Mouse (Mus musculus): Measurements from ENCODE around the gene Zbtb46. TPM values are rescaled to one million over a fixed set of nuclear protein-coding genes. Genes with fewer than 3 reads are reported as not detected.
A peak's percentile ranks its signal among the peaks of the same experiment; 100 is the strongest.
"Not testable (repeated sequence)": the region's sequence is repeated elsewhere in the genome, so short reads cannot be mapped to it uniquely, and the experiment has no call there.

Gene Zbtb46
- 8.3 and 10.1 TPM in 2 replicates for polyA plus RNA-seq (2012; rRNA removed)

DNA sequence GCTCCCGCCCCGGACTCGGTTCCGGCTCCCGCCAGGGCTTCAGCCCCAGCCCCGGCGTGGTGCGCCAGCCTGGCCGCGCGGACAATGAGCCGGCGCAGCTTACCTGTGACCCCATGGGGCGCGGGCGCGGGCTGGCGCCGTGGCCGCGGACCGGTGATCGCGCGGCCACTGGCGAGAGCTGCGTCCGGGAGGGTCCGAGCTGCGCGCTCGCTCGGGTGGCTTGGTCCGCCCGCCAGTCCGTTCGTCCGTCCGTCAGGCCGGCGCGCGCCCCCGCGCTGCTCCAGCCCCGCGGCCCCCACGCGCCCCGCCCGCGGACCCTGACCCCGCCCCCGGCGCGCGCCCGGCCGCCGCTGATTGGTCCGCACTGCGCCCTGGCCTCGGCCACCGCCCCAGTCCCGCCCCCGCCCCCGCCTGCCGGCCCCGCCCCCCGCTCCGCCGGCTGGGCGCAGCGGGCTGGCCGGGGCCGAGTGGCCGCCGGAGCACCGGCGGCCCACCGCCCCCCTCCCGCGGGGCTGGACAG, at the start of gene Zbtb46:
Zbtb46 (minus strand) TSS at position 274 of the 520 bp plus-strand sequence.
- TF ChIP-seq POLR2A (IDR thresholded peaks at IDR 0.05; ENCODE audit: control insufficient read depth, low read depth, low read length) (peak; percentile 8; the same call in 1 of the 2 replicates), CTCF (IDR thresholded peaks at IDR 0.05; ENCODE audit: control insufficient read depth, insufficient read depth, insufficient replicate concordance, low read depth, low read length) (no peak)
- Histone ChIP-seq H3K27ac (ENCODE audit: control insufficient read depth, insufficient read depth, low read depth, low read length) (peak within 1 kb of the TSS; percentile 73), H3K27me3 (ENCODE audit: control insufficient read depth, insufficient read depth, low read length) (no peaks in the 10 kb centered on the region), H3K4me3 (ENCODE audit: control insufficient read depth, low read depth, low read length) (peak within 1 kb of the TSS; percentile 90), H3K36me3 (ENCODE audit: control insufficient read depth, insufficient read depth, low read length) (no peaks in the 10 kb centered on the region), H3K4me1 (ENCODE audit: control insufficient read depth, insufficient read depth, low read length) (peaks cover 29% of the 10 kb centered on the region)

DNA sequence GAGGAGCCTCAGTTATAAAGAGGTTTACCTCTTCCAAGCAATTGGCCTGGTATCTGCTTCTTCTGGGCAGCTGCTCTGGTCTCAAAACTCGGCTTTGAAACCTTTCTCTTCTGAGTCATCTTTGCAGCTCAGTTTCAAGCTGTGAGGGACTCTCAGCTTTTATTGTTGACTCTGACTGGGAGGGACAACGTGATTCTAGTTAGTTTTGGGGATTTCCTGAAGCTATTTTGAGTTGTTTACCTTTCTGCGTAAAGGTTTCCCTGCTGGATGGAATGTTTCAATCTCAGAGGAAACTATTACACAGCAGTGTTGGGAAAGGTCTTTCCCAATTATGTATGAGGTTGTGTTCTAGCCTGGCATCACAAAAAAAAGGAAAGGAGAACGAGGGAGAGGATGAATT, 39.4 kb upstream of the Zbtb46 start:
- H3K27me3 ChIP-seq (ENCODE audit: control insufficient read depth, insufficient read depth, low read length) = no peaks in the 10 kb centered on the region
- no peaks in the 10 kb centered on the region for H3K36me3 ChIP-seq (ENCODE audit: control insufficient read depth, insufficient read depth, low read length)

DNA sequence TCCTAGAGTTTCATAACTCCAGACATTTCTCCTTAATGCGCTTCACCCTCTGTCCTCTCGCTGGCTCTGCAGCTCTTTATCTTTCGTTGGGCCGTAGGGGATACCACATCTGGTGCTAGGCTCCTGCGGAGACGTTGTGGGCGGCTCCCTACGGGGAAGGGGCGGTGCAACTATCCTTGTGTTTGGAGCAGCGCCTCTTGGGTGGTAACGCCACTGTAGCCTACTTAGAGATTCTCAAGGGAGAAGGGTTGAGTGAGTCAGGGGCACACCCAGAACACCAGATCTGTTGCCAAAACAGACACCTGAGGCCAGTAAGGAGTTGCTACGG, 38.3 kb upstream of the Zbtb46 start:
- no peak for TF ChIP-seq CTCF (IDR thresholded peaks at IDR 0.05; ENCODE audit: control insufficient read depth, insufficient read depth, insufficient replicate concordance, low read depth, low read length)
- TF ChIP-seq POLR2A (IDR thresholded peaks at IDR 0.05; ENCODE audit: control insufficient read depth, low read depth, low read length) = no peak
- Histone ChIP-seq H3K4me3 (ENCODE audit: control insufficient read depth, low read depth, low read length) (peak overlapping the region; percentile 96), H3K27ac (ENCODE audit: control insufficient read depth, insufficient read depth, low read depth, low read length) (peak overlapping the region; percentile 88)

More for the DNA sequence above, 39.4 kb upstream of the Zbtb46 start:
- no peak for TF ChIP-seq CTCF (IDR thresholded peaks at IDR 0.05; ENCODE audit: control insufficient read depth, insufficient read depth, insufficient replicate concordance, low read depth, low read length)
- TF ChIP-seq POLR2A (IDR thresholded peaks at IDR 0.05; ENCODE audit: control insufficient read depth, low read depth, low read length) = no peak
- H3K4me3 ChIP-seq (ENCODE audit: control insufficient read depth, low read depth, low read length) = no peak overlapping the region
- H3K4me1 ChIP-seq (ENCODE audit: control insufficient read depth, insufficient read depth, low read length) = peaks cover 12% of the 10 kb centered on the region
- H3K27ac ChIP-seq (ENCODE audit: control insufficient read depth, insufficient read depth, low read depth, low read length) = no peak overlapping the region

DNA sequence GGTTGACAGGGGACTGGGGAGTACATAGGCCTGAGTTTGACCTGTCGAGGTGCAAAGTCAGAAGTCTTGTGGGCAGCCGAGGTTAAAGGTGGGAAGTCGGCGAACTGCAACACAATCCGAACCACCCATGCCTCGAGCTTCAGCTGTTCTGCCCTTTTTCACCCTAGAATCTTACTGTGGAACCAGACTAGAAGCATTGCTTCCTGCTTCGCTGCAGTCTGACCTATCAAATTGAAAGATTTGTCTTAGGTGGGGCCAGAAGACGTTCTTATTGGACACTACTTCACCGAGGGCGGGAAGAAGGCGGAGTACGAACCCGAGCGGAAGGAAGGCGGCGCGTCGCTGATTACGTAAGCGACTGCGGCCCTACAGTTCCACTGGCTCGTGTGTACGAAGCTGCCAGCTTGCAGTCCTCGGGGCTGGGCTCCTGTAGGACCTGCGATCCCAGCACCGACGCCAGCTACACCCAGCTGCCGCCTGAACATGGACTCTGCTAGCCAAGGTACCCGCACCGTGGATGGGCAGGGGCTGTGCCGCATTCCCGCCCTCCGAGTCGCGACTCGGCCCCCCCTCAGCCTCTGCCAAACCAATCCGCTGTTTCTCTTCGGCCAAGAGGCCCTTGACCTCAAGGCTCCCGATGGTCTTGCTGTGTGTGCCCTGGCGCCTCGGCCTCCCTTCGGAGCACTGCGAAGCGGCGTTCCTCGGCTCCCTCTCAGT, 37.8 kb upstream of the Zbtb46 start, which contains the start of gene Tpd52l2:
Tpd52l2 (plus strand) TSS at position 312 of the 717 bp plus-strand sequence.
- peak within 1 kb of the TSS; percentile 96 for H3K4me3 ChIP-seq (ENCODE audit: control insufficient read depth, low read depth, low read length)
- TF ChIP-seq POLR2A (IDR thresholded peaks at IDR 0.05; ENCODE audit: control insufficient read depth, low read depth, low read length) (peak; percentile 87), CTCF (IDR thresholded peaks at IDR 0.05; ENCODE audit: control insufficient read depth, insufficient read depth, insufficient replicate concordance, low read depth, low read length) (no peak)
- peaks cover 12% of the 10 kb centered on the region for H3K4me1 ChIP-seq (ENCODE audit: control insufficient read depth, insufficient read depth, low read length)
- no peaks in the 10 kb centered on the region for H3K27me3 ChIP-seq (ENCODE audit: control insufficient read depth, insufficient read depth, low read length)
- H3K27ac ChIP-seq (ENCODE audit: control insufficient read depth, insufficient read depth, low read depth, low read length) = peak within 1 kb of the TSS; percentile 88
- H3K36me3 ChIP-seq (ENCODE audit: control insufficient read depth, insufficient read depth, low read length) = no peaks in the 10 kb centered on the region

More for the DNA sequence above, 38.3 kb upstream of the Zbtb46 start:
- Histone ChIP-seq H3K4me1 (ENCODE audit: control insufficient read depth, insufficient read depth, low read length) (peaks cover 12% of the 10 kb centered on the region), H3K36me3 (ENCODE audit: control insufficient read depth, insufficient read depth, low read length) (no peaks in the 10 kb centered on the region), H3K27me3 (ENCODE audit: control insufficient read depth, insufficient read depth, low read length) (no peaks in the 10 kb centered on the region)

DNA sequence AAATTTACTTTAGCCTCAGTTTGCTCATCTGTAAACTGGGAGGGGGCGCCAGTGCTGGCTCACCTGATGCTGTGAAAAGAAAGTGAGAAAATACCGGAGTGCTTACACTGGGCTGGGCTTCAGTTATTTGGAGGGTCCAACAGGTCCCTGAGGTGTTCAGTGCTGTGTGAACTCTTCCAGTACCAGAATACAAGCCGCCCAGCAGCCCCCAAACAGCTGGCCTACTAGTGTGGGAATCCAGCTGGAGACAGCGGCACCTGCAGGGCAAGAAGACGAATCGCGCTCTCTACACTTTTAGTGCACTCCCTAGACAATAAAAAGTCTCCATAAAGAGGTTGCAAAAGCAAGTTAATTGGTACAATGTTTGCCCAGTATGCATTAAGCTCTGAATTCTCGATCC, 37.1 kb upstream of the Zbtb46 start:
- H3K4me1 ChIP-seq (ENCODE audit: control insufficient read depth, insufficient read depth, low read length) = peaks cover 15% of the 10 kb centered on the region
- H3K27ac ChIP-seq (ENCODE audit: control insufficient read depth, insufficient read depth, low read depth, low read length) = no peak overlapping the region
- peak overlapping the region; percentile 96 for H3K4me3 ChIP-seq (ENCODE audit: control insufficient read depth, low read depth, low read length)
- TF ChIP-seq POLR2A (IDR thresholded peaks at IDR 0.05; ENCODE audit: control insufficient read depth, low read depth, low read length) (no peak), CTCF (IDR thresholded peaks at IDR 0.05; ENCODE audit: control insufficient read depth, insufficient read depth, insufficient replicate concordance, low read depth, low read length) (peak; percentile 48; the same call in 1 of the 2 replicates)
- H3K36me3 ChIP-seq (ENCODE audit: control insufficient read depth, insufficient read depth, low read length) = no peaks in the 10 kb centered on the region
- H3K27me3 ChIP-seq (ENCODE audit: control insufficient read depth, insufficient read depth, low read length) = no peaks in the 10 kb centered on the region

DNA sequence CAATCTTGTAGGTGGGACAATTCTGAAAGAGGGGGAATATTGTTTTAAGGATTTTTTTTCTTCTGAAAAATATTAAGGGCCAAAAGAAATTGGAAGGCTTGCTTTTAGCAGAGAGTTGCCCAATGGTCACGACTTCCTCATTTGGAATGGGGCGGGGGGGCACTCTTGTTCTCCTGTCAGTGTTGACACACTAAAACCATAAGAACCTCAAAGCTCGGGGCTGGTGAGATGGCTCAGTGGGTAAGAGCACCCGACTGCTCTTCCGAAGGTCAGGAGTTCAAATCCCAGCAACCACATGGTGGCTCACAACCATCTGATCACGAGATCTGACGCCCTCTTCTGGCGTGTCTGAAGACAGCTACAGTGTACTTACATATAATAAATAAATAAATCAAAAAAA, 36.6 kb upstream of the Zbtb46 start:
- peaks cover 15% of the 10 kb centered on the region for H3K4me1 ChIP-seq (ENCODE audit: control insufficient read depth, insufficient read depth, low read length)
- H3K27me3 ChIP-seq (ENCODE audit: control insufficient read depth, insufficient read depth, low read length); H3K27ac ChIP-seq (ENCODE audit: control insufficient read depth, insufficient read depth, low read depth, low read length); H3K4me3 ChIP-seq (ENCODE audit: control insufficient read depth, low read depth, low read length); H3K36me3 ChIP-seq (ENCODE audit: control insufficient read depth, insufficient read depth, low read length): not testable (repeated sequence)

DNA sequence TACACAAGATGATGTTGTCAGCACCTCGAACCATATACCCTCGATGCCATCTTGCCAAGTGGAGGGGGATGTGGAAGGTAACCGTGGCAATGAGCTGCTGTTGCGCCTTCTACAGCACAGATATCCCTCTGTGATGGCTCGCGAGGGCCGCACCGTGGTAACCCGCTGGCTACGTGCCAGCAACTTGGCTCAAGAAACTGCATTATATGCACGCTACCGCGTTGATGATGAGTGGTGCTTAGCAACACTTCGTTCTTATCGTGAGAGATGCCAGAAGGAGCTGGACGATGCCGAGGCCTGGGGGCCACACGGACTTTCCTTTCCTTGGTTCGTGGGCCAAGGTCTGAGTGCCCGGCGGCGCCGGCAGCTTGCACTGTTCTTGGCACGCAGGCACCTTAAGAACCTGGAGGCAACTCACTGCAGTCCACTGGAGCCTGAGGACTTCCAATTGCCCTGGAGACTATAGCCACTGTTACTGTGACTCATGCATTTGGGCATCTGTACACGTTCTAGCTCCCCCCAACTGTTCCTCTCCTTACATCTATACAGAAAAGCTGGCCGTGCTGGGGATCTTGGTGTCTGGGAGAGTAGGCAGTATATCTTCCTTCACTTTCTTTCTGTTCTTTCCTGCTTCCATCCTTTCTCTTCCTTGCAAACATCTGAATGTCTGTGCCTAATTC, 35.2 kb upstream of the Zbtb46 start:
- H3K36me3 ChIP-seq (ENCODE audit: control insufficient read depth, insufficient read depth, low read length) = no peaks in the 10 kb centered on the region
- peak overlapping the region; percentile 82 for H3K4me3 ChIP-seq (ENCODE audit: control insufficient read depth, low read depth, low read length)
- no peak overlapping the region for H3K27ac ChIP-seq (ENCODE audit: control insufficient read depth, insufficient read depth, low read depth, low read length)
- no peaks in the 10 kb centered on the region for H3K27me3 ChIP-seq (ENCODE audit: control insufficient read depth, insufficient read depth, low read length)
- H3K4me1 ChIP-seq (ENCODE audit: control insufficient read depth, insufficient read depth, low read length) = peaks cover 15% of the 10 kb centered on the region
- TF ChIP-seq POLR2A (IDR thresholded peaks at IDR 0.05; ENCODE audit: control insufficient read depth, low read depth, low read length) (no peak), CTCF (IDR thresholded peaks at IDR 0.05; ENCODE audit: control insufficient read depth, insufficient read depth, insufficient replicate concordance, low read depth, low read length) (no peak)

Measured in testis, adult 2 months (tissue).